Mouse (Mus musculus) liver, postnatal 0 days (tissue): ENCODE data around the gene Neurl2.

Experiments
- CTCF ChIP-seq: sonication (generic); IDR thresholded peaks from 2 replicates; pipeline ENCODE4 v1.5.1; 2016; ENCODE audit warnings: antibody characterized with exemption, low read depth
- EP300 ChIP-seq: IDR thresholded peaks from 2 replicates; pipeline ENCODE4 v1.6.1; 2016; ENCODE audit warnings: antibody characterized with exemption, low read depth, mild to moderate bottlenecking

GRCm38 (mm10) chr2:164857101-164857821 lies 24.0 kb upstream of the Neurl2 start, which contains the start of gene Pltp:
- TF ChIP-seq CTCF (no peak), EP300 (no peak)
